Mouse (Mus musculus) bone marrow, adult 2 months (tissue): Measurements from ENCODE around the gene Kirrel3. TPM values are rescaled to one million over a fixed set of nuclear protein-coding genes. Genes with fewer than 3 reads are reported as not detected.

Experiments used
- H3K27ac ChIP-seq: fragments of 200-500 bp; 2 replicates; pipeline ENCODE4 v1.5.1; 2012; ENCODE audit warnings: low read depth, mild to moderate bottlenecking, control low read depth, inconsistent platforms, low read length; ENCODE audit not compliant: control insufficient read depth, poor library complexity, insufficient read depth
- H3K4me1 ChIP-seq: fragments of 200-500 bp; 2 replicates; pipeline ENCODE4 v1.6.1; 2011; ENCODE audit warnings: low read length; ENCODE audit not compliant: control insufficient read depth, insufficient read depth
- H3K4me3 ChIP-seq: fragments of 200-500 bp; replicated peaks from 2 replicates; pipeline ENCODE3; 2011; ENCODE audit warnings: mild to moderate bottlenecking, low read depth, low read length, control low read depth; ENCODE audit not compliant: control insufficient read depth
- CTCF ChIP-seq: fragments of 200-500 bp; IDR thresholded peaks from 2 replicates; pipeline ENCODE4 v1.5.1; 2011; ENCODE audit warnings: low read length, control low read depth; ENCODE audit not compliant: control insufficient read depth, insufficient read depth
- POLR2A ChIP-seq: fragments of 200-500 bp; IDR thresholded peaks from 2 replicates; pipeline ENCODE4 v1.6.1; 2011; ENCODE audit warnings: low read depth, mild to moderate bottlenecking, control low read depth, low read length, borderline replicate concordance; ENCODE audit not compliant: control insufficient read depth
- WGBS: fragments of 180-500 bp; shearing (Covaris S2); methylation state at CpG from one replicate; pipeline ENCODE4 v1.1.7; 2018; 5-methylcytosine and 5-hydroxymethylcytosine counted together
- polyA plus RNA-seq: library from polyadenylated mRNA; stranded (reverse); fragments of >200 nt; gene quantifications from 2 replicates; pipeline ENCODE4 v1.2.4, GENCODE M21; 2011; ENCODE audit warnings: low replicate concordance; ENCODE audit not compliant: missing spikeins, insufficient read depth, insufficient read length

Gene Kirrel3
- polyA plus RNA-seq, 1 experiment, result not detected

DNA sequence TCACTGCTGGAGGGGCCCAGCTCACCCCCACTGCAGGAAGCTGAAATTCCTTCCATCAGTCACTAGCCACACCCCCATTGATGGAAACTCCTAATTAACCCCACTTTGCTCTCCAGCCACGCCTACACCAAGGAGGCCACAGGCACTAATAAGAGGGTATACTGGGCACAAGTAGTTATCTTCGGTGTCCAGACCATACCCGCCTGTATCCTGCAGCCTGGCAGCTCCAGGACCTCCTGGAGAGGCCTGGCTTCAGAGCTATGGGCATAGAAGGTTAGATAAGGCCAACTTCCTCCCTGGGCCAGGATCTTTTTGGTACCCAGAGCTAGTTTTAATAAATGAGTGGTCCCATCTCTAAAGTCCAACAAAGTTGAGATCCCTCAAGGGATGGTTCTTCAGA is 503.0 kb downstream of the Kirrel3 start:
- H3K4me1 ChIP-seq, result no peaks in the 10 kb centered on the region; the same call in 1 of the 2 replicates
- H3K27ac ChIP-seq, result no peak overlapping the region
- 59% methylated on average over 3 of the region's 3 CpGs for WGBS
- H3K4me3 ChIP-seq, result no peak overlapping the region
- TF ChIP-seq POLR2A (no peak), CTCF (no peak)

- Histone ChIP-seq H3K4me3 (no peak overlapping the region), H3K4me1 (no peaks in the 10 kb centered on the region; the same call in 1 of the 2 replicates), H3K27ac (no peak overlapping the region)
- TF ChIP-seq CTCF, result no peak
- no peak for TF ChIP-seq POLR2A
- WGBS, result 88% methylated on average over 4 of the region's 4 CpGs
Measured at GRCm38 (mm10) chr9:34992201-34992600, 506.5 kb downstream of the Kirrel3 start.

GRCm38 (mm10) chr9:34993467-34994211 is 507.9 kb downstream of the Kirrel3 start:
- no peaks in the 10 kb centered on the region; the same call in 1 of the 2 replicates for H3K4me1 ChIP-seq

GRCm38 (mm10) chr9:34995078-34995477 is 509.4 kb downstream of the Kirrel3 start:
- no peak for TF ChIP-seq POLR2A
- TF ChIP-seq CTCF, result no peak
- Histone ChIP-seq H3K4me1 (no peaks in the 10 kb centered on the region; the same call in 1 of the 2 replicates), H3K27ac (no peak overlapping the region), H3K4me3 (no peak overlapping the region)
- WGBS, result 97% methylated on average over 2 of the region's 2 CpGs

More at GRCm38 (mm10) chr9:34993467-34994211, 507.9 kb downstream of the Kirrel3 start:
- no peak overlapping the region for H3K4me3 ChIP-seq
- TF ChIP-seq CTCF (no peak), POLR2A (no peak)
- no peak overlapping the region for H3K27ac ChIP-seq
- 57% methylated on average over 4 of the region's 4 CpGs for WGBS

DNA sequence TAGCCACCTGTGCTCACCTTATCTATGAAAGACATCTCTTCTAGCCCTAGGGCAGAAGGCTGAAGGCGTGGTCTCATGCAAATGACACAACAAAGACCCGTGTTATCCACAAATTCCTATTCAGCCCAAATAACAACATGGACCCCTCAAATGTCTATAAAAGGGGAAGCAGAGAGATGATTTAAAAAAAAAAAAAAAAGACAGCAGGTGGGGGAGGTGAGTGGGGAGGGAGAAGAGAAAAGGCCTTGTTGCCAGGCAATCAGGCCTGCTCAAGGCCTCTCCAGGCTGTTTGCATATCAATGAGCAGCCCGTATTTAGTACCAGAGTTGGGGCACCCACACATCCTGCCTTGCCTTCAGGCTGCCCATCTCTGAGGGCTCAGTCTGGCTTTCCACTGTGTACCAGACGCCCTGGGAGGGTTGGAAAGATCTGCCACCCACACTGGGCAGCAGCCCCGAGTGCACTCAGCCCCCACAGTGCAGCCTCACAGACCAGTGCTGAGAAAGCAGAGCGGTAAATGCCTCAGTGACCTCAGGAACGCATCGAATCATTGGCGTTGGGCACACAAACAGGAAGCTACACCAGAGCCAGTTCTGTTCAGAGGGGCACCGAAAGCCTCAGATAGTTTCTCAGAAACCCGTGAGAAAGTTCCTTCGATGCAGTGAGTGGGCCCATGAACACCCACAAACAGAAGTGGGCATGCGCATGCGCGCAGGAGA is 510.1 kb downstream of the Kirrel3 start:
- Histone ChIP-seq H3K27ac (peak overlapping the region; percentile 22; the same call in 1 of the 2 replicates), H3K4me3 (no peak overlapping the region), H3K4me1 (no peaks in the 10 kb centered on the region; the same call in 1 of the 2 replicates)
- TF ChIP-seq CTCF (no peak), POLR2A (no peak)
- WGBS, result 32% methylated on average over 15 of the region's 15 CpGs

- 29% methylated on average over 9 of the region's 9 CpGs for WGBS
- no peak overlapping the region for H3K27ac ChIP-seq
Measured at GRCm38 (mm10) chr9:34997880-34998865, 512.5 kb downstream of the Kirrel3 start.

GRCm38 (mm10) chr9:35004113-35004512 is 518.4 kb downstream of the Kirrel3 start:
- WGBS, result 83% methylated on average over 4 of the region's 4 CpGs
- no peak overlapping the region for H3K27ac ChIP-seq
- H3K4me3 ChIP-seq, result no peak overlapping the region
- TF ChIP-seq POLR2A, result no peak
- TF ChIP-seq CTCF, result no peak
- H3K4me1 ChIP-seq, result no peaks in the 10 kb centered on the region

More at GRCm38 (mm10) chr9:34997880-34998865, 512.5 kb downstream of the Kirrel3 start:
- no peak for TF ChIP-seq POLR2A
- no peak for TF ChIP-seq CTCF
- no peak overlapping the region for H3K4me3 ChIP-seq
- no peaks in the 10 kb centered on the region for H3K4me1 ChIP-seq
